Mouse (Mus musculus) kidney, postnatal 36 days (tissue): ENCODE measurements around the gene Opcml.

ENCODE experiments used
- DNase-seq, 2 experiments: peaks; one replicate each; pipeline ENCODE4 v3.0.0; 2021 to 2022; ENCODE audit warnings: mixed read lengths in 2 of 2

Gene Opcml

GRCm38 (mm10) chr9:27790725-27791638 is at the start of gene Opcml:
Gene Opcml, plus strand, starts transcription at chr9:27790775.
- DNase-seq, result no peak

- no peak for DNase-seq
Observed at GRCm38 (mm10) chr9:27758709-27759108, 31.9 kb upstream of the Opcml start.

- DNase-seq, result no peak
Observed at GRCm38 (mm10) chr9:27761196-27761595, 29.4 kb upstream of the Opcml start.

- no peak for DNase-seq
Observed at GRCm38 (mm10) chr9:27766446-27766845, 24.1 kb upstream of the Opcml start.

GRCm38 (mm10) chr9:27767196-27767900 is 23.2 kb upstream of the Opcml start:
- no peak for DNase-seq

- no peak for DNase-seq
Observed at GRCm38 (mm10) chr9:27768788-27769187, 21.8 kb upstream of the Opcml start.

GRCm38 (mm10) chr9:27781291-27781993 is 9.1 kb upstream of the Opcml start:
- DNase-seq, result no peak

- no peak for DNase-seq
Observed at GRCm38 (mm10) chr9:27781994-27782337, 8.6 kb upstream of the Opcml start.

- no peak for DNase-seq
Observed at GRCm38 (mm10) chr9:27791639-27791966, 1.0 kb downstream of the Opcml start.

GRCm38 (mm10) chr9:27792226-27792625 is 1.7 kb downstream of the Opcml start:
- no peak for DNase-seq

- DNase-seq, result no peak
Observed at GRCm38 (mm10) chr9:27792994-27793393, 2.4 kb downstream of the Opcml start.

GRCm38 (mm10) chr9:27796535-27796934 is 6.0 kb downstream of the Opcml start:
- DNase-seq, result no peak

- no peak for DNase-seq
Observed at GRCm38 (mm10) chr9:27800992-27801391, 10.4 kb downstream of the Opcml start.

GRCm38 (mm10) chr9:27801807-27802206 is 11.2 kb downstream of the Opcml start:
- no peak for DNase-seq

GRCm38 (mm10) chr9:27802379-27802778 is 11.8 kb downstream of the Opcml start:
- peak in 1 of 2 experiments; percentile 20 for DNase-seq

GRCm38 (mm10) chr9:27804461-27804860 is 13.9 kb downstream of the Opcml start:
- DNase-seq, result no peak

- DNase-seq, result no peak
Observed at GRCm38 (mm10) chr9:27809741-27810140, 19.2 kb downstream of the Opcml start.

GRCm38 (mm10) chr9:27813207-27813790 is 22.7 kb downstream of the Opcml start:
- DNase-seq, result no peak

- no peak for DNase-seq
Observed at GRCm38 (mm10) chr9:27814161-27814560, 23.6 kb downstream of the Opcml start.

- no peak for DNase-seq
Observed at GRCm38 (mm10) chr9:27821197-27821596, 30.6 kb downstream of the Opcml start.

GRCm38 (mm10) chr9:27822681-27823080 is 32.1 kb downstream of the Opcml start:
- no peak for DNase-seq

GRCm38 (mm10) chr9:27824424-27824823 is 33.8 kb downstream of the Opcml start:
- no peak for DNase-seq

GRCm38 (mm10) chr9:27830519-27830918 is 39.9 kb downstream of the Opcml start:
- DNase-seq, result no peak
